Mouse (Mus musculus): ENCODE results near the gene Kcnh7.

GRCm38 (mm10) chr2:62804030-62804429 lies 380.1 kb downstream of the Kcnh7 start:
- TF ChIP-seq POLR2A (IDR thresholded peaks at IDR 0.05; ENCODE audit: borderline replicate concordance, control insufficient read depth, low read depth, low read length) (no peak), CTCF (IDR thresholded peaks at IDR 0.05; ENCODE audit: control insufficient read depth, insufficient read depth, low read length) (no peak)

Measured in bone marrow, adult 2 months (tissue).